Comparison of ENCODE assay signal across 9 mouse cellular contexts in genomic region chr5:101700607-101701006, GRCm38 (mm10). TPM values are rescaled to one million over a fixed set of nuclear protein-coding genes. Genes with fewer than 3 reads are reported as not detected.
A peak's percentile ranks its signal among the peaks of the same experiment; 100 is the strongest.
DNase-seq lines count a peak whose midpoint lies in the region; ATAC-seq and TF ChIP-seq lines count a peak whose summit lies in the region.
"Had no signal": no experiment of that assay in that cellular context is flagged by ENCODE, and none has a peak within 500 bp of the region (broad histone marks: within the 10 kb centered on the region; RNA-seq: fewer than 3 reads in every experiment).

No protein-coding gene starts in this region.

- ATAC-seq in forebrain, embryonic 14.5 days = no peak
- no peak for ATAC-seq in forebrain, embryonic 13.5 days

- no peak overlapping the region for H3K9ac ChIP-seq in forebrain, embryonic 14.5 days (ENCODE audit: low read length)
- no peak overlapping the region for H3K9ac ChIP-seq in forebrain, embryonic 13.5 days
- H3K9ac ChIP-seq: neural tube, embryonic 12.5 days had no signal

- TF ChIP-seq CTCF in lung, adult 2 months (IDR thresholded peaks at IDR 0.05; ENCODE audit: insufficient read depth, low read length) = peak; percentile 20; the same call in 1 of the 2 replicates

- no peaks in the 10 kb centered on the region for H3K27me3 ChIP-seq in forebrain, embryonic 14.5 days (replicated peaks; ENCODE audit: control insufficient read depth, insufficient read depth, low read length)
- H3K27me3 ChIP-seq in forebrain, embryonic 13.5 days = no peaks in the 10 kb centered on the region; the same call in 1 of the 2 replicates
- H3K27me3 ChIP-seq: neural tube, embryonic 12.5 days had no signal

- DNase-seq in forebrain, embryonic 14.5 days (ENCODE audit: low spot score) = peak; percentile 71
- no peak for DNase-seq in lung, adult 2 months
- no peak for DNase-seq in lung, adult 18-20 months
- peak; percentile 3 for DNase-seq in c-Kit-negative CD71-positive TER-119-positive erythroid progenitor cells, embryonic 14.5 days (ENCODE audit: low read depth, low spot score)
- DNase-seq in layer of hippocampus, adult 9-11 months = peak; percentile 6
- DNase-seq in thymus, postnatal 14 days = peak; percentile 12
- DNase-seq in spleen, adult 12 weeks (ENCODE audit: low spot score) = no peak

- H3K27ac ChIP-seq in forebrain, embryonic 14.5 days (ENCODE audit: low read depth, low read length) = no peak overlapping the region
- H3K27ac ChIP-seq in forebrain, embryonic 13.5 days = no peak overlapping the region
- H3K27ac ChIP-seq: neural tube, embryonic 12.5 days had no signal

- H3K36me3 ChIP-seq in forebrain, embryonic 14.5 days (ENCODE audit: control insufficient read depth, insufficient read depth, low read length) = no peaks in the 10 kb centered on the region
- H3K36me3 ChIP-seq in forebrain, embryonic 13.5 days (ENCODE audit: poor library complexity, severe bottlenecking) = no peaks in the 10 kb centered on the region
- H3K36me3 ChIP-seq: neural tube, embryonic 12.5 days had no signal

- H3K4me3 ChIP-seq in forebrain, embryonic 14.5 days (ENCODE audit: low read depth, low read length) = no peak overlapping the region
- no peak overlapping the region for H3K4me3 ChIP-seq in forebrain, embryonic 13.5 days
- no peak overlapping the region for H3K4me3 ChIP-seq in lung, adult 2 months (replicated peaks; ENCODE audit: extremely low read depth, low read depth, low read length)
- H3K4me3 ChIP-seq: neural tube, embryonic 12.5 days had no signal

- TF ChIP-seq POLR2A in lung, adult 2 months (IDR thresholded peaks at IDR 0.05; ENCODE audit: borderline replicate concordance, extremely low read depth, low read depth, low read length) = no peak

- no peaks in the 10 kb centered on the region for H3K4me1 ChIP-seq in forebrain, embryonic 14.5 days (ENCODE audit: control insufficient read depth, insufficient read depth, low read length)
- no peaks in the 10 kb centered on the region for H3K4me1 ChIP-seq in forebrain, embryonic 13.5 days
- H3K4me1 ChIP-seq in lung, adult 2 months (ENCODE audit: control insufficient read depth, insufficient read depth, low read length) = no peaks in the 10 kb centered on the region
- H3K4me1 ChIP-seq: neural tube, embryonic 12.5 days had no signal

- WGBS in forebrain, embryonic 14.5 days = 8% methylated on average over 3 of the region's 3 CpGs
- WGBS in forebrain, embryonic 13.5 days = 8% methylated on average over 3 of the region's 3 CpGs
- 2% methylated on average over 3 of the region's 3 CpGs for WGBS in lung, adult 2 months

- no peaks in the 10 kb centered on the region for H3K9me3 ChIP-seq in forebrain, embryonic 14.5 days (replicated peaks; ENCODE audit: control insufficient read depth, low read length)
- no peaks in the 10 kb centered on the region for H3K9me3 ChIP-seq in forebrain, embryonic 13.5 days (replicated peaks)
- H3K9me3 ChIP-seq: neural tube, embryonic 12.5 days had no signal

- no peak overlapping the region for H3K4me2 ChIP-seq in forebrain, embryonic 14.5 days (ENCODE audit: low read length)
- no peak overlapping the region for H3K4me2 ChIP-seq in forebrain, embryonic 13.5 days
- H3K4me2 ChIP-seq: neural tube, embryonic 12.5 days had no signal

RNA-seq across cellular contexts. Expression of gene Nkx6-1, which starts 35.8 kb away (rescaled TPM):
- 0.15 and 0.28 TPM in 2 replicates for polyA plus RNA-seq in forebrain, embryonic 14.5 days (2014; fragmentation: Nextera tagmentation; extraction: Ambion mirVana)
- polyA plus RNA-seq in forebrain, embryonic 13.5 days (2015; fragmentation: Nextera tagmentation; extraction: Ambion mirVana) = 0.19 and 0.22 TPM in 2 replicates
- polyA plus RNA-seq in lung, adult 2 months (2012; rRNA removed) = 0.15 and 0.77 TPM in 2 replicates

Comparison
In these comparisons a context has a peak if more than half of its experiments do, and no peak if none do; other contexts are left out.
1. DNase-seq: peak in forebrain, embryonic 14.5 days (single experiment), c-Kit-negative CD71-positive TER-119-positive erythroid progenitor cells, embryonic 14.5 days (single experiment), layer of hippocampus, adult 9-11 months (single experiment) and thymus, postnatal 14 days (single experiment); none in lung, adult 2 months (single experiment), lung, adult 18-20 months (0 of 2) and spleen, adult 12 weeks (single experiment).